Mouse (Mus musculus): ENCODE measurements at regions not wholly inside any gene's neighbourhood (a gene's known extent, or its start where the extent isn't known, plus 50 kb on each side); places are given as distances from the start of the nearest gene placed in this dataset.

- H3K4me1 ChIP-seq (ENCODE audit: control insufficient read depth, insufficient read depth, low read length): no peaks in the 10 kb centered on the region
- H3K4me3 ChIP-seq (ENCODE audit: insufficient read depth, low read depth, low read length): no peak overlapping the region
- 45% methylated on average over 2 of the region's 2 CpGs for WGBS
- H3K27ac ChIP-seq (ENCODE audit: insufficient read depth, low read depth, low read length): no peak overlapping the region
- TF ChIP-seq POLR2A (IDR thresholded peaks at IDR 0.05; ENCODE audit: insufficient read depth, low read depth, low read length) (no peak), CTCF (IDR thresholded peaks at IDR 0.05; ENCODE audit: insufficient read depth, low read depth, low read length) (no peak)
These were observed 261.5 kb downstream of the Nr2f2 start for GRCm38 (mm10) chr7:70105024-70105423.

GRCm38 (mm10) chr7:70104486-70104885, 262.0 kb downstream of the Nr2f2 start:
- no peak for TF ChIP-seq CTCF (IDR thresholded peaks at IDR 0.05; ENCODE audit: insufficient read depth, low read depth, low read length)
- TF ChIP-seq POLR2A (IDR thresholded peaks at IDR 0.05; ENCODE audit: insufficient read depth, low read depth, low read length): no peak
- no peaks in the 10 kb centered on the region for H3K4me1 ChIP-seq (ENCODE audit: control insufficient read depth, insufficient read depth, low read length)
- H3K27ac ChIP-seq (ENCODE audit: insufficient read depth, low read depth, low read length): no peak overlapping the region
- no peak overlapping the region for H3K4me3 ChIP-seq (ENCODE audit: insufficient read depth, low read depth, low read length)
- 30% methylated on average over 8 of the region's 8 CpGs for WGBS

- Histone ChIP-seq H3K27ac (ENCODE audit: insufficient read depth, low read depth, low read length) (no peak overlapping the region), H3K4me1 (ENCODE audit: control insufficient read depth, insufficient read depth, low read length) (no peaks in the 10 kb centered on the region), H3K4me3 (ENCODE audit: insufficient read depth, low read depth, low read length) (no peak overlapping the region)
- 42% methylated on average over 5 of the region's 5 CpGs for WGBS
- no peak for TF ChIP-seq POLR2A (IDR thresholded peaks at IDR 0.05; ENCODE audit: insufficient read depth, low read depth, low read length)
- TF ChIP-seq CTCF (IDR thresholded peaks at IDR 0.05; ENCODE audit: insufficient read depth, low read depth, low read length): no peak
These were observed 262.9 kb downstream of the Nr2f2 start for GRCm38 (mm10) chr7:70103680-70104079.

- 98% methylated on average over 1 of the region's 1 CpGs for WGBS
- no peaks in the 10 kb centered on the region for H3K4me1 ChIP-seq (ENCODE audit: control insufficient read depth, insufficient read depth, low read length)
- TF ChIP-seq CTCF (IDR thresholded peaks at IDR 0.05; ENCODE audit: insufficient read depth, low read depth, low read length) (no peak), POLR2A (IDR thresholded peaks at IDR 0.05; ENCODE audit: insufficient read depth, low read depth, low read length) (no peak)
- no peak overlapping the region for H3K27ac ChIP-seq (ENCODE audit: insufficient read depth, low read depth, low read length)
- H3K4me3 ChIP-seq (ENCODE audit: insufficient read depth, low read depth, low read length): no peak overlapping the region
These were observed 267.5 kb downstream of the Nr2f2 start for GRCm38 (mm10) chr7:70099001-70099400.

- no peak overlapping the region for H3K27ac ChIP-seq (ENCODE audit: insufficient read depth, low read depth, low read length)
- H3K4me3 ChIP-seq (ENCODE audit: insufficient read depth, low read depth, low read length): no peak overlapping the region
- WGBS: 55% methylated on average over 21 of the region's 21 CpGs
- TF ChIP-seq POLR2A (IDR thresholded peaks at IDR 0.05; ENCODE audit: insufficient read depth, low read depth, low read length): no peak
- TF ChIP-seq CTCF (IDR thresholded peaks at IDR 0.05; ENCODE audit: insufficient read depth, low read depth, low read length): no peak
- no peaks in the 10 kb centered on the region for H3K4me1 ChIP-seq (ENCODE audit: control insufficient read depth, insufficient read depth, low read length)
These were observed 272.4 kb downstream of the Nr2f2 start for GRCm38 (mm10) chr7:70093916-70094784.

- TF ChIP-seq CTCF (IDR thresholded peaks at IDR 0.05; ENCODE audit: insufficient read depth, low read depth, low read length) (no peak), POLR2A (IDR thresholded peaks at IDR 0.05; ENCODE audit: insufficient read depth, low read depth, low read length) (no peak)
- WGBS: over 99% methylated on average over 2 of the region's 2 CpGs
- Histone ChIP-seq H3K4me3 (ENCODE audit: insufficient read depth, low read depth, low read length) (no peak overlapping the region), H3K27ac (ENCODE audit: insufficient read depth, low read depth, low read length) (no peak overlapping the region), H3K4me1 (ENCODE audit: control insufficient read depth, insufficient read depth, low read length) (no peaks in the 10 kb centered on the region)
These were observed 274.4 kb downstream of the Nr2f2 start for GRCm38 (mm10) chr7:70092089-70092488.

GRCm38 (mm10) chr7:70089121-70089520, 277.4 kb downstream of the Nr2f2 start:
- no peak overlapping the region for H3K27ac ChIP-seq (ENCODE audit: insufficient read depth, low read depth, low read length)
- TF ChIP-seq POLR2A (IDR thresholded peaks at IDR 0.05; ENCODE audit: insufficient read depth, low read depth, low read length) (no peak), CTCF (IDR thresholded peaks at IDR 0.05; ENCODE audit: insufficient read depth, low read depth, low read length) (no peak)
- H3K4me3 ChIP-seq (ENCODE audit: insufficient read depth, low read depth, low read length): no peak overlapping the region
- no peaks in the 10 kb centered on the region for H3K4me1 ChIP-seq (ENCODE audit: control insufficient read depth, insufficient read depth, low read length)
- 23% methylated on average over 5 of the region's 5 CpGs for WGBS

- no peak for TF ChIP-seq POLR2A (IDR thresholded peaks at IDR 0.05; ENCODE audit: insufficient read depth, low read depth, low read length)
- TF ChIP-seq CTCF (IDR thresholded peaks at IDR 0.05; ENCODE audit: insufficient read depth, low read depth, low read length): no peak
- WGBS: 67% methylated on average over 1 of the region's 1 CpGs
- no peak overlapping the region for H3K27ac ChIP-seq (ENCODE audit: insufficient read depth, low read depth, low read length)
- H3K4me3 ChIP-seq (ENCODE audit: insufficient read depth, low read depth, low read length): no peak overlapping the region
- peaks cover 5% of the 10 kb centered on the region; the same call in 1 of the 2 replicates for H3K4me1 ChIP-seq (ENCODE audit: control insufficient read depth, insufficient read depth, low read length)
These were observed 296.9 kb downstream of the Nr2f2 start for GRCm38 (mm10) chr7:70069662-70070061.

- WGBS: 62% methylated on average over 18 of the region's 18 CpGs
- no peak overlapping the region for H3K4me3 ChIP-seq (ENCODE audit: insufficient read depth, low read depth, low read length)
These were observed 298.5 kb downstream of the Nr2f2 start for GRCm38 (mm10) chr7:70067828-70068719.

More at GRCm38 (mm10) chr7:70067828-70068719, 298.5 kb downstream of the Nr2f2 start:
- H3K4me1 ChIP-seq (ENCODE audit: control insufficient read depth, insufficient read depth, low read length): peaks cover 5% of the 10 kb centered on the region; the same call in 1 of the 2 replicates
- no peak overlapping the region for H3K27ac ChIP-seq (ENCODE audit: insufficient read depth, low read depth, low read length)
- TF ChIP-seq POLR2A (IDR thresholded peaks at IDR 0.05; ENCODE audit: insufficient read depth, low read depth, low read length): no peak
- TF ChIP-seq CTCF (IDR thresholded peaks at IDR 0.05; ENCODE audit: insufficient read depth, low read depth, low read length): no peak
